Mouse (Mus musculus) ZHBTc4 (cell line): Measurements from ENCODE around the gene Cd244a.

Experiments used
- DNase-seq: peaks from one replicate; pipeline ENCODE4 v3.0.0-alpha.2; 2011; ENCODE audit warnings: low read depth, low spot score

Cd244a gene

DNA sequence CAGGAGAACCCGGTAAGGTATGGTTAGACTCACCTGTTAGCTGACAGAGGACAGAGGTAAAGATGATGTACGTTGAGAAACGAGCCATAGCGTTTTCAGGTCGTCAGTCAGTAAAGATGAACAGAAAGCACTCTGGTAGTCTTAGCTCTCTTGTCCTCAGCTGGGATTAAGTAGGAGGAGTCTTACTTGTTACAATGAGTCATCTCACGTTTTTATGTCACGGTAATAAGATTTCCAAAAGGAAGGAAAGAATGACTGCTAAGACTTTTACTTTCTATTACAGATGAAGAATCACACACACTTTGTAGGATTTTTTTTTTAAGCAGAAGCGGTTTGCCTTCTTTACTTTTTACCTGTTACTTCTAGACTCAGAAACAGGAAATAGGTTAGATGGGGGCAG lies 89.8 kb downstream of the Cd244a start:
- no peak for DNase-seq

- DNase-seq, result no peak
Measured at GRCm38 (mm10) chr1:171652734-171653133, 93.7 kb downstream of the Cd244a start, which contains the start of gene Slamf7. Gene Slamf7 (minus strand): TSS chr1:171653035.

DNA sequence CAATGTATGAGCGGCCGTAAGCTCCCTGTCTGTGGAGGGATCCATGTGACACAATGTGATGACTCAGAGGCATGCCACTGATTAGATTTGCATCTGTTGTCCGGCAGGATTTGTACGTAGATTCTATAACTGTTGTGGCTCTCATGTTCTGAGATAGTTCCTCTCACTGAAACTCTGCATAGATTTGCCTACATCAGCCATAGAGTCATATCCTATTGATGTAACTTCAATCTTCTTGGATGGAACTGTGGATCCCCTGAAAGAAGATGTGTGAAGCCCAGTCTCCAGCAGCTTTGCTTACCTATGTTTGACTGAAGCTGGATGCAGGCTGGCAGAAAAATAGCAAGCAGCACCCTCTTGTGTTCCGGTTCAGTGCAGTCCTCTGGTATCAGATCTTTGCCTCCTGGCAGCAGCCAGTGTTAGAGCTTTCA lies 99.6 kb downstream of the Cd244a start:
- no peak for DNase-seq
